ENCODE assay signal across 29 mouse cellular contexts in the genomic region with DNA sequence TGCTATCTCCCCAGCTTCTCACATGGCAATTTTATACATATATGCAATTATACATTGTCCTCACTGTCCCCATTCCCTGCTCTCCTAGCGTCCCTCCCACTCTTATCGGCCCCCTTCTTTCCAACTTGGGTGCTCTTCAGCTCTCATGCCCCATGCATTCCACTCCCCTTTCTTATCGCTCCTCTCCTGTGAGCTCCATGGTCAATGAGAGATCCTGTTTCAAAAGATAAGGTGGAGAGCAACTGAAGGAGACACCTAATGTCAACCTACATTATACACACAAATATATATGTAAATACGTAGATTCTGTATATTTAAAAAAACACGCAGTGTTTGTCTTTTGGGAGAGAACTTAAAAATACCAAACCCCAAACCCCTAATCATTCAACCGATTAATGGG.
DNase-seq lines count a peak whose midpoint lies in the region; ATAC-seq and TF ChIP-seq lines count a peak whose summit lies in the region.
"Had no signal": no experiment of that assay in that cellular context is flagged by ENCODE, and none has a peak within 500 bp of the region (broad histone marks: within the 10 kb centered on the region; RNA-seq: fewer than 3 reads in every experiment).

No protein-coding gene starts in this region.

- no peak overlapping the region for H3K4me3 ChIP-seq in bone marrow, adult 2 months (replicated peaks; ENCODE audit: control insufficient read depth, low read depth, low read length)
- no peak overlapping the region for H3K4me3 ChIP-seq in liver, embryonic 13.5 days (replicated peaks)
- H3K4me3 ChIP-seq: embryonic facial prominence, embryonic 12.5 days; erythroblast, embryonic 14.5 days; forebrain, embryonic 13.5 days; gastrocnemius, adult 2 months; heart, embryonic 10.5 days; hindbrain, embryonic 10.5 days; intestine, embryonic 15.5 days; midbrain, embryonic 10.5 days; myocyte; neural tube, embryonic 13.5 days had no signal

- no peak for TF ChIP-seq POLR2A in bone marrow, adult 2 months (IDR thresholded peaks at IDR 0.05; ENCODE audit: borderline replicate concordance, control insufficient read depth, low read depth, low read length)

- 0 out of 2 replicates have a peak, but pooled peaks have one; percentile 32 for ATAC-seq in common myeloid progenitor, adult 5-6 weeks (replicated peaks; ENCODE audit: low read depth, poor library complexity, severe bottlenecking)
- peak; percentile 97 for ATAC-seq in liver, embryonic 13.5 days (ENCODE audit: low read depth)
- peak; percentile 95 for ATAC-seq in megakaryocyte-erythroid progenitor cell, adult 5-6 weeks (replicated peaks; ENCODE audit: low FRiP score, low TSS enrichment, poor library complexity, severe bottlenecking)
- ATAC-seq: forebrain, embryonic 13.5 days; hindbrain, embryonic 16.5 days; intestine, embryonic 15.5 days; midbrain, embryonic 16.5 days had no signal

- DNase-seq in liver, embryonic 13.5 days, result peak; percentile 59
- DNase-seq in cerebellum, adult 11 months, result no peak
- DNase-seq in cerebellum, postnatal 36 days, result no peak
- DNase-seq in heart, adult 9 months (ENCODE audit: low spot score in 2 of 2), result no peak
- DNase-seq: adrenal gland, postnatal 36 days; cerebellum, adult 9-10 months; gastrocnemius, adult 2 months; kidney, adult 9 months; kidney, postnatal 36 days; layer of hippocampus, postnatal 36 days; lung, adult 2 months; lung, postnatal 4 days; retina, postnatal 1 day; thymus, adult 18-20 months; thymus, postnatal 36 days had no signal

- peak overlapping the region; percentile 49 for H3K4me2 ChIP-seq in liver, embryonic 13.5 days
- H3K4me2 ChIP-seq: embryonic facial prominence, embryonic 12.5 days; forebrain, embryonic 13.5 days; intestine, embryonic 15.5 days; neural tube, embryonic 13.5 days had no signal

- peak overlapping the region; percentile 14; the same call in 1 of the 2 replicates for H3K27ac ChIP-seq in bone marrow, adult 2 months (ENCODE audit: control insufficient read depth, insufficient read depth, low read depth, low read length, poor library complexity)
- H3K27ac ChIP-seq in liver, embryonic 13.5 days, result peak overlapping the region; percentile 79
- H3K27ac ChIP-seq: embryonic facial prominence, embryonic 12.5 days; forebrain, embryonic 13.5 days; gastrocnemius, adult 2 months; heart, embryonic 10.5 days; hindbrain, embryonic 10.5 days; intestine, embryonic 15.5 days; midbrain, embryonic 10.5 days; neural tube, embryonic 13.5 days had no signal

- peaks cover 14% of the 10 kb centered on the region for H3K36me3 ChIP-seq in liver, embryonic 13.5 days
- H3K36me3 ChIP-seq: embryonic facial prominence, embryonic 12.5 days; heart, embryonic 10.5 days; hindbrain, embryonic 10.5 days; intestine, embryonic 15.5 days; midbrain, embryonic 10.5 days; neural tube, embryonic 13.5 days had no signal

- H3K4me1 ChIP-seq in bone marrow, adult 2 months (ENCODE audit: control insufficient read depth, insufficient read depth, low read length), result no peaks in the 10 kb centered on the region; the same call in 1 of the 2 replicates
- H3K4me1 ChIP-seq in liver, embryonic 13.5 days (replicated peaks), result peaks cover 33% of the 10 kb centered on the region
- H3K4me1 ChIP-seq: embryonic facial prominence, embryonic 12.5 days; forebrain, embryonic 13.5 days; heart, embryonic 10.5 days; hindbrain, embryonic 10.5 days; intestine, embryonic 15.5 days; midbrain, embryonic 10.5 days; neural tube, embryonic 13.5 days had no signal

- no peaks in the 10 kb centered on the region for H3K27me3 ChIP-seq in liver, embryonic 13.5 days
- H3K27me3 ChIP-seq: forebrain, embryonic 13.5 days; intestine, embryonic 15.5 days; neural tube, embryonic 13.5 days had no signal

- no peak for TF ChIP-seq CTCF in bone marrow, adult 2 months (IDR thresholded peaks at IDR 0.05; ENCODE audit: control insufficient read depth, insufficient read depth, low read length)

- 75% methylated on average over 6 of the region's 6 CpGs for WGBS in bone marrow, adult 2 months
- WGBS in liver, embryonic 13.5 days (ENCODE audit: insufficient replicate concordance), result 41% methylated on average over 6 of the region's 6 CpGs

- no peak overlapping the region for H3K9ac ChIP-seq in liver, embryonic 13.5 days
- H3K9ac ChIP-seq: embryonic facial prominence, embryonic 12.5 days; forebrain, embryonic 13.5 days; intestine, embryonic 15.5 days; neural tube, embryonic 13.5 days had no signal

- no peaks in the 10 kb centered on the region for H3K9me3 ChIP-seq in liver, embryonic 13.5 days (replicated peaks)
- H3K9me3 ChIP-seq: embryonic facial prominence, embryonic 12.5 days; forebrain, embryonic 13.5 days; heart, embryonic 10.5 days; hindbrain, embryonic 10.5 days; intestine, embryonic 15.5 days; midbrain, embryonic 10.5 days; neural tube, embryonic 13.5 days had no signal

Comparison
In these comparisons a context has a peak if more than half of its experiments do, and no peak if none do; other contexts are left out.
1. ATAC-seq: peak in every context shown above with its lines; median percentile 97 in liver, embryonic 13.5 days; 95 in megakaryocyte-erythroid progenitor cell, adult 5-6 weeks; 32 in common myeloid progenitor, adult 5-6 weeks.